Mouse (Mus musculus) forebrain, embryonic 11.5 days (tissue): ENCODE results near the gene Unc93b1. TPM values are rescaled to one million over a fixed set of nuclear protein-coding genes. Genes with fewer than 3 reads are reported as not detected.

Experiments
- ATAC-seq: fragments of 200-750 bp; cut with Nextera tagmentation; replicated peaks from 2 replicates; pipeline ENCODE4 v1.8.0; 2017; ENCODE audit warnings: moderate TSS enrichment; ENCODE audit not compliant: low FRiP score
- DNase-seq: peaks from one replicate; pipeline ENCODE4 v3.0.0-alpha.2; 2017; ENCODE audit warnings: low spot score
- H3K27ac ChIP-seq: fragments of 300-500 bp; sonication (generic); 2 replicates; pipeline ENCODE4 v1.5.1; 2014; ENCODE audit warnings: low read depth, low read length
- H3K27me3 ChIP-seq: fragments of 300-500 bp; sonication (generic); 2 replicates; pipeline ENCODE4 v1.6.1; 2014; ENCODE audit warnings: mild to moderate bottlenecking, low read length, mixed read lengths; ENCODE audit not compliant: control insufficient read depth, insufficient read depth
- H3K36me3 ChIP-seq: fragments of 300-500 bp; sonication (generic); 2 replicates; pipeline ENCODE4 v1.6.1; 2014; ENCODE audit warnings: mild to moderate bottlenecking, low read length, moderate library complexity, mixed read lengths; ENCODE audit not compliant: control insufficient read depth, insufficient read depth
- H3K4me1 ChIP-seq: fragments of 300-500 bp; sonication (generic); replicated peaks from 2 replicates; pipeline ENCODE4 v1.6.1; 2014; ENCODE audit warnings: low read length, mixed read lengths; ENCODE audit not compliant: control insufficient read depth, insufficient read depth
- H3K4me2 ChIP-seq: fragments of 300-500 bp; sonication (generic); 2 replicates; pipeline ENCODE4 v1.6.1; 2014; ENCODE audit warnings: low read depth, mild to moderate bottlenecking, low read length, moderate library complexity, mixed read lengths; ENCODE audit not compliant: severe bottlenecking
- H3K4me3 ChIP-seq: fragments of 300-500 bp; sonication (generic); 2 replicates; pipeline ENCODE4 v1.5.1; 2014; ENCODE audit warnings: low read depth, low read length
- H3K9ac ChIP-seq: fragments of 300-500 bp; sonication (generic); 2 replicates; pipeline ENCODE4 v1.6.1; 2014; ENCODE audit warnings: low read length
- H3K9me3 ChIP-seq: fragments of 300-500 bp; sonication (generic); 2 replicates; pipeline ENCODE4 v1.6.1; 2016; ENCODE audit warnings: low read length, mixed read lengths; ENCODE audit not compliant: control insufficient read depth
- WGBS: fragments of 180-500 bp; shearing (Covaris S2); extraction: QIAGEN DNeasy Blood & Tissue Kit; methylation state at CpG from one replicate; pipeline ENCODE4 v1.1.7; 2014; 5-methylcytosine and 5-hydroxymethylcytosine counted together
- polyA plus RNA-seq: library from polyadenylated mRNA; unstranded; fragments of >200 nt; fragmentation: Nextera tagmentation; extraction: Ambion mirVana; gene quantifications from 2 replicates; pipeline ENCODE4 v1.2.1, GENCODE M21; 2014

Gene Unc93b1
- polyA plus RNA-seq, 1 experiment from 2014 or later: 5.7 TPM

DNA sequence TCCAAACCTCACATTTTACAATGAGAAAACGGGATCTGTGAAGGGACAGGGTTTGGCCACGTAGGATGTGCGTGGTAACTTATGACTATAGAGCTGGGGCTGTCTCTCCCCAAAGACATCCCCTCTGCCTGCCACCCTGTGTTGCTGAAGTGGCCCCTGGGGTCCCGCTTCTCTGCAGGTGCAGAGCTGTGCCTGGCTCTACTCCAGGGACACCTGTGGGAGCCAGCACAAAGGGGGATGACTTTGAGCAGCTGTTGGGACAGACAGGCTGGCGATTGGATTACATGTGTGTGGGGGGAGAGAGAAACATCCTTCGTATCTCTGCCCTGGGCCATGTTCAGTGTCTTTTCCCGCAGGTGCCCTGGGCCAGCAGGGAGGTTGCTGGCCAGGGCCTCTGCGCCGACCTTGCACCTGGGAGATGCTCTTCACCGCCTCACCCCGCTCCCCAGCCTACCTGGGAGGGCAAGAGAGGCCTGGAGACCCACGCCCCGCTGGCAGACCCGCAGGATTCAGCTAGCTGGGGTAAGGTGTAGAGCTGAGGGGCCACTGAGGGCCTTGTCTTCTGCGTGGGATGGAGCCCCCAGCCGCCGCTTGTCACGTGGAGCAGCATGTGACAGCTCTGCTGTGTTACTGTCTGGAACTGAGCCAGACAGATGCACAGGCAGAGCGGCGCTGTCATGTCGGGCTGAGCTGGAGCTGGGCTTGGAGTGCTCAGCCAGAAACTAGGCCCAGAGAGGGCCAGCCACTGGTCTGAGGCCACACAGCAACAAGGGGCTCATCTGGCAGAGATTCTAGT lies 4.5 kb upstream of the Unc93b1 start:
- ATAC-seq: no peak
- H3K9me3 ChIP-seq: no peaks in the 10 kb centered on the region
- no peak for DNase-seq
- H3K4me2 ChIP-seq: no peak overlapping the region
- H3K4me1 ChIP-seq: no peaks in the 10 kb centered on the region; the same call in 1 of the 2 replicates
- no peaks in the 10 kb centered on the region for H3K36me3 ChIP-seq
- no peak overlapping the region for H3K9ac ChIP-seq
- no peak overlapping the region for H3K27ac ChIP-seq
- H3K27me3 ChIP-seq: no peaks in the 10 kb centered on the region
- 72% methylated on average over 21 of the region's 21 CpGs for WGBS
- H3K4me3 ChIP-seq: no peak overlapping the region

DNA sequence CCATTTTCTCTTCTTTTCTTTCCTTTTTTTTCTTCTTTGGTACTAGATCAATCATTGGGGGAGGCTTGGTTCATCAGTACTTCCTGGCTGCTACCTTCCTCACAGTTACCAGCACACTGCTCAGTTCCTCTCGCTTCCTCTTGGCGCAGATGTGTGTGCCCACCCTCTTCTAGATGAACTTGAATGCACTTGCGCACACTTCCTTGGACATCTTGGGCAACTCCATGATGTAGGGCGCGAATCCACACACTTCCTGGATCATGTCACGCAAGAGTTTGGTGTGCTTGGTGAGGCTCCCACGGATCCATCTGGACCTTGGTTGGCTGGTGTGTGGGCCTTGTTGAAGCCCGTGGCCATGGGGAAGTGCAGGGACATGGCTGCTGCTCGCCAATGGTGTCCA lies 3.3 kb upstream of the Unc93b1 start:
- DNase-seq: no peak
- Histone ChIP-seq H3K4me1 (no peaks in the 10 kb centered on the region; the same call in none of the 2 replicates), H3K9me3 (no peaks in the 10 kb centered on the region), H3K27me3 (no peaks in the 10 kb centered on the region), H3K4me3 (no peak overlapping the region), H3K9ac (no peak overlapping the region), H3K4me2 (no peak overlapping the region), H3K27ac (no peak overlapping the region), H3K36me3 (no peaks in the 10 kb centered on the region)
- no peak for ATAC-seq
- WGBS: 93% methylated on average over 9 of the region's 9 CpGs

DNA sequence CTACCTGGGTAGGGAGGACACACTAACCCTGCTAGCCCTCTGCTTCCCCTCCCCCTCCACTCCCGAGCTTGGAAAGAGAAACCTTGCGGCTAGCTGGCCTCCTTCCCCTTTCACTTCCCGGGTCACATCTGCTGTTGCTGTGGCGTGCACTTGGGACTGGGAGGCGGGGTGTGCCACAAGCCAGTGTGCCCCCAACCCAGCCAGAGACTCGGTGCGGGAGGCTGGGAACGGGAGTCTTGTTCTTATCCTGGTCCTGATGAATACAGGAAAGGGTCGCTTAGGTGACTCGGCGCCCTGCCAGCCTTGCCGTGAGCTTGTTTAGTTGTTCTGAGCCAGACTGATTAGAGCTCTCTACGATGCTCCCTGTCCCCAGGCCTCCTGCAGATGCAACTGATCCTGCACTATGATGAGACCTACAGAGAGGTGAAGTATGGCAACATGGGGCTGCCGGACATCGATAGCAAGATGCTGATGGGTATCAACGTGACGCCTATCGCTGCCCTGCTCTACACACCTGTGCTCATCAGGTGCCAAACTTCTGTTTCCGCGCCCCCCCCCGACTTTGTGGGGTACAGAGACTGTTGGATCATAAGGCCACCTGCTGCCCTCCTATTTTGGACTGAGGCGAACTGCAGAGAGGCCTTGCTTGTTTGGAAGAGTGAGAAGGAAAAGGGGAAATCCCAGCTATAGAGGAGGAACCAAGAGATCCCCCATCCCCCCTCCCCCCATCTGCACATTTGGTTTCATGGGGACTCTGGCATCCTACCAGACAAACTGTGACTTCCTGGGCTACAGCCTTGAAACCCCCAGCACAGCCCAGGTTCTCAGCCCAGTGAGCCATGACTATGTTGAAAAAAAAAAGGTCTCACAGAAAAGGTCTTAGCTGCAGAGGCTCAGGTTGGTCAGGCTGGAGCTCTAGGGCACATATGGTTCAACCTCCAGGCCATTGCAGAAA lies 1.2 kb downstream of the Unc93b1 start:
- H3K9ac ChIP-seq: peak overlapping the region; percentile 54
- no peak for DNase-seq
- no peaks in the 10 kb centered on the region; the same call in none of the 2 replicates for H3K4me1 ChIP-seq
- 9% methylated on average over 22 of the region's 22 CpGs for WGBS
- H3K27me3 ChIP-seq: no peaks in the 10 kb centered on the region
- no peaks in the 10 kb centered on the region for H3K36me3 ChIP-seq
- peak overlapping the region; percentile 38 for H3K4me3 ChIP-seq
- H3K9me3 ChIP-seq: no peaks in the 10 kb centered on the region
- no peak for ATAC-seq
- peak overlapping the region; percentile 75 for H3K4me2 ChIP-seq
- no peak overlapping the region for H3K27ac ChIP-seq

DNA sequence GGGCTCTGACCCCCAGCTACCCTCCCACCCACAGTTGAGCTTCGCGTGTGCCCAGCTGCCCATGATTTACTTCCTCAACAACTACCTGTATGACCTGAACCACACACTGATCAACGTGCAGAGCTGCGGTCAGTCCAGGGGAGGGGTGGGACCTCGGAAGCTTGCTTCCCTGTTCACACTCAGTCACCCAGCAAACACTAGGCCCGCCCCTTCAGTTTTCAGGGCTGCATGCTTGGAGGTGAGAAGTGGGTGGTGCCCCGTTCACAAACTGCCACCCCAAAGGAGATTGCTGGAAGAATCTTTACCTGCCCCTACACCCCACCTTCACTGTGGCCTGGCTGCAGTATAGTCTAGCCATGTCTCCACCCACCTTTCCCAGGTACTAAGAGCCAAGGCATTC lies 7.3 kb downstream of the Unc93b1 start:
- Histone ChIP-seq H3K27ac (no peak overlapping the region), H3K4me3 (no peak overlapping the region), H3K9ac (no peak overlapping the region), H3K4me1 (no peaks in the 10 kb centered on the region), H3K9me3 (no peaks in the 10 kb centered on the region), H3K4me2 (no peak overlapping the region), H3K36me3 (no peaks in the 10 kb centered on the region), H3K27me3 (no peaks in the 10 kb centered on the region)
- DNase-seq (no peak), ATAC-seq (no peak)
- 84% methylated on average over 7 of the region's 7 CpGs for WGBS

DNA sequence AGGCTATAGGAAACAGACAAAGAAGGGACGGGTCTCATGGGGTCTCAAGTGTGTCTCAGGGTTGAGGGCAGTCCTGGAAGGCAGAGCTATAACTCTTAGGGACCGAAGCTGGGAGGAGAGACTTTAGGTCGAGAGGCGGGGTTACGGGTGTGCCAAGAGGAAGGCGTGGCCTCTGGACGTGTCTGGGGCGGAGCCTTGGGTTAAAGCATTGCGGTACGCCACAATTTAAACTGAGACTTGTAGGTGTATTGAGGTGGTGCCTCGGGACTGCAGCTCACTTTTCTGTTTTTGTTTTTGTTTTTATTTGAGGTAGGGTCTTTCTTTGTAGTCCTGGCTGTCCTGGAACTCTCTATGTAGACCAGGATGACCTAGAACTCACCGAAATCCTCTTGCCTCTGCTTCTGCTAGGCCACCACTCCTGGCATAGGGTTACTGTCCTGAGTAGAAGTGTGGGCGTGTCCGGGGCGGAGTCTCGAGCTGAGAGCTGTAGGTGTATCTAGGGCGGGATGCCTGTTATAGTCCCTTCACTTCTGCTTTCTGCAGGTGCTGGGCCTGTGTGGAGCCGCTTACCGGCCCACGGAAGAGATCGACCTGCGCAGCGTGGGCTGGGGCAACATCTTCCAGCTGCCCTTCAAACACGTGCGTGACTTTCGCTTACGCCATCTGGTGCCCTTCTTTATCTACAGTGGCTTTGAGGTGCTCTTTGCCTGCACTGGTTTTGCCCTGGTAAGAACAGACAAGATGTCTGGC lies 8.2 kb downstream of the Unc93b1 start:
- Histone ChIP-seq H3K27ac (no peak overlapping the region), H3K27me3 (no peaks in the 10 kb centered on the region), H3K4me3 (no peak overlapping the region), H3K4me2 (no peak overlapping the region), H3K9me3 (no peaks in the 10 kb centered on the region), H3K36me3 (no peaks in the 10 kb centered on the region), H3K4me1 (no peaks in the 10 kb centered on the region), H3K9ac (no peak overlapping the region)
- DNase-seq: no peak
- ATAC-seq: no peak
- 24% methylated on average over 27 of the region's 27 CpGs for WGBS

DNA sequence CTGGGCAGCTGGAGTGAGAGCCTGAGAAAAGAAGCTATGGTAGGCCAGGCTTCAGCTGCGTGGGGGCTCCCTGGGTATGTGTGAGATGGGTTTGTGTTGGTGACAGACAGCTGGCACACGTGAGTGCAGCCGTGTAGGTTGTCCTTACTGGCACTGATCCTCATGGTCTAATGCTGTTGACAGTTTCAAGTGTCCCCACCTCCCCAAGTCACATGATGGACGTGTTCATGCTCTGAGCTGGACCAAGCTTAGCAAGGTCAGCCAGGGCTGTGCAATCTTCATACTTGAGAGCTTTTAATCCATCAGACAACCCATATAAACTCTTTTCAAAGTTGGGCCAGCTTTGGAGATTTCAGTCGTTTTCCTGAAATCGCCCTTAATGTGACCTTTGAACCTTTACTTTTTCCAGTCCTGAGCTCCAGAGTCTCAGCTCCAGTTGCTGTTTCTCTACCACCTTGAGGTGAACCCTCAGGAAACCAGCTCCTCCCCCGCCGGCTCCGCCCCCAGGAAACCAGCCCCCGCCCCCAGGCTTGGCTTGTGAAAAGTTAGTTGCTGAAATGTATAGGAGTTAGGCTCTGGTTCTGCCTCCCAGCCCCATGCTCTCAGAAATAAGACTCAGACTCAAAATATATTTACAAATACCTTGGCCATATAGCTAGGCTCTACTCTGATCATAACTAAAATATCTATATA lies 11.0 kb downstream of the Unc93b1 start:
- no peak for ATAC-seq
- WGBS: 41% methylated on average over 10 of the region's 10 CpGs
- H3K36me3 ChIP-seq: no peaks in the 10 kb centered on the region
- no peak for DNase-seq
- H3K27me3 ChIP-seq: no peaks in the 10 kb centered on the region
- H3K9me3 ChIP-seq: no peaks in the 10 kb centered on the region
- no peak overlapping the region for H3K9ac ChIP-seq
- no peak overlapping the region for H3K27ac ChIP-seq
- no peak overlapping the region for H3K4me2 ChIP-seq
- H3K4me1 ChIP-seq: no peaks in the 10 kb centered on the region
- H3K4me3 ChIP-seq: no peak overlapping the region

DNA sequence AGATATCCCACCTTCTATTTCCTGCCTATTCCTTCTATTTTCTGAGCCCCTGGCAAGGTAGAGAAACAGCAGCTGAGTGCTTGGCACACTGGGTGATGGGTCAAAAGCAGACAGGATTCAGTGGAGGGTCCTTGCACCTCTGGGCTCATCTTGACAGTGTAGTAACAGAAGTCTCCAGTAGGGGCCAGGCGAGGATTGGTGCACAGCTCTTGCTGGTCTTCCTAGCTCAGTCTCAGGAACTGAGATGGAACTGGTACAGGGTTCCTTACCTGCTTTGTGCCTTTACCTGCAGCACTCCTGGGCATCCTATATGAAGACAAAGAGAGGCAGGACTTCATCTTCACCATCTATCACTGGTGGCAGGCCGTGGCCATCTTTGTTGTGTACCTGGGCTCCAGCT lies 11.7 kb downstream of the Unc93b1 start:
- 19% methylated on average over 2 of the region's 2 CpGs for WGBS
- H3K4me2 ChIP-seq: no peak overlapping the region
- H3K9ac ChIP-seq: no peak overlapping the region
- H3K4me1 ChIP-seq: no peaks in the 10 kb centered on the region
- ATAC-seq (0 out of 2 replicates have a peak, but pooled peaks have one; percentile 27), DNase-seq (peak; percentile 79)
- no peaks in the 10 kb centered on the region for H3K36me3 ChIP-seq
- H3K27me3 ChIP-seq: no peaks in the 10 kb centered on the region
- H3K4me3 ChIP-seq: no peak overlapping the region
- no peaks in the 10 kb centered on the region for H3K9me3 ChIP-seq
- H3K27ac ChIP-seq: no peak overlapping the region

DNA sequence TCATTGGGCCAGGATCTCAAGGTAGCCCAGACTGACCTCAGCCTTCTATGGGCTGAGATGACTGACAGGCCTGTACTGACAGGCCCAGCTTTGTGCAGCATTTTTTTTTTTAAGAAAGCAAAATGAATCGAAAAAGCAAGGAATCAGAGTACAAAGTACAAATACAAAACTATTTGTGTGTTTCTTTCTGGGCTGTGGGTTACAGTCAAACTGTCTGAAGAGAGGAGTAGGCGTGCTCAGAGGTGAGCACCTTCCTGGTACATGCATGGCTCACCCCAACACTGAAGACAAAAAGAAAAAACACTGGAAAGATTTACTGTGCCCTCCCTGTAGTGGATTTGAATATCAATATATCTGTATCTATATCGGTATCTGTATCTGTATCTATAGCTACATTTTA lies 12.8 kb downstream of the Unc93b1 start:
- H3K4me3 ChIP-seq: no peak overlapping the region
- H3K36me3 ChIP-seq: no peaks in the 10 kb centered on the region
- H3K27ac ChIP-seq: no peak overlapping the region
- ATAC-seq (no peak), DNase-seq (no peak)
- no peak overlapping the region for H3K9ac ChIP-seq
- no peak overlapping the region for H3K4me2 ChIP-seq
- H3K27me3 ChIP-seq: no peaks in the 10 kb centered on the region
- H3K9me3 ChIP-seq: no peaks in the 10 kb centered on the region
- 77% methylated on average over 3 of the region's 3 CpGs for WGBS
- H3K4me1 ChIP-seq: no peaks in the 10 kb centered on the region
